Mouse (Mus musculus) heart, adult 11 months (tissue): ENCODE measurements around the gene Ank3.

Source experiments
- DNase-seq: peaks from one replicate; pipeline ENCODE4 v3.0.0; 2022

Gene Ank3

GRCm38 (mm10) chr10:69630802-69631388, 232.3 kb downstream of the Ank3 start:
- DNase-seq, result peak; percentile 9

GRCm38 (mm10) chr10:69632885-69633284, 234.3 kb downstream of the Ank3 start:
- no peak for DNase-seq

- peak; percentile 52 for DNase-seq
Observed at GRCm38 (mm10) chr10:69634891-69635290, 236.3 kb downstream of the Ank3 start.

- peak; percentile 64 for DNase-seq
Observed at GRCm38 (mm10) chr10:69635910-69636656, 237.5 kb downstream of the Ank3 start.

GRCm38 (mm10) chr10:69639138-69639537, 240.6 kb downstream of the Ank3 start:
- DNase-seq, result no peak

- no peak for DNase-seq
Observed at GRCm38 (mm10) chr10:69640617-69641016, 242.0 kb downstream of the Ank3 start.

- DNase-seq, result peak; percentile 96
Observed at GRCm38 (mm10) chr10:69643481-69643880, 244.9 kb downstream of the Ank3 start.

- DNase-seq, result peak; percentile 77
Observed at GRCm38 (mm10) chr10:69643986-69644385, 245.4 kb downstream of the Ank3 start.

- peak; percentile 51 for DNase-seq
Observed at GRCm38 (mm10) chr10:69645311-69645802, 246.8 kb downstream of the Ank3 start.

GRCm38 (mm10) chr10:69645929-69646328, 247.4 kb downstream of the Ank3 start:
- DNase-seq, result peak; percentile 58

GRCm38 (mm10) chr10:69650074-69650473, 251.5 kb downstream of the Ank3 start:
- DNase-seq, result no peak

- peak; percentile 93 for DNase-seq
Observed at GRCm38 (mm10) chr10:69652660-69653059, 254.1 kb downstream of the Ank3 start.

GRCm38 (mm10) chr10:69653121-69653677, 254.6 kb downstream of the Ank3 start:
- no peak for DNase-seq

- DNase-seq, result no peak
Observed at GRCm38 (mm10) chr10:69654176-69654575, 255.6 kb downstream of the Ank3 start.

GRCm38 (mm10) chr10:69654866-69655633, 256.5 kb downstream of the Ank3 start:
- no peak for DNase-seq

GRCm38 (mm10) chr10:69656321-69656720, 257.7 kb downstream of the Ank3 start:
- no peak for DNase-seq

GRCm38 (mm10) chr10:69659818-69660217, 261.2 kb downstream of the Ank3 start:
- peak; percentile 16 for DNase-seq

- DNase-seq, result peak; percentile 91
Observed at GRCm38 (mm10) chr10:69662338-69662737, 263.8 kb downstream of the Ank3 start.

GRCm38 (mm10) chr10:69667482-69667881, 268.9 kb downstream of the Ank3 start:
- peak; percentile 55 for DNase-seq

GRCm38 (mm10) chr10:69670496-69670895, 271.9 kb downstream of the Ank3 start:
- peak; percentile 44 for DNase-seq

GRCm38 (mm10) chr10:69670959-69671358, 272.4 kb downstream of the Ank3 start:
- peak; percentile 55 for DNase-seq

- peak; percentile 37 for DNase-seq
Observed at GRCm38 (mm10) chr10:69671505-69671904, 272.9 kb downstream of the Ank3 start.

- DNase-seq, result peak; percentile 14
Observed at GRCm38 (mm10) chr10:69672545-69672944, 274.0 kb downstream of the Ank3 start.
